Mouse (Mus musculus) CH12.LX (cell line): ENCODE measurements around the gene Gnrhr. TPM values are rescaled to one million over a fixed set of nuclear protein-coding genes. Genes with fewer than 3 reads are reported as not detected.

ENCODE experiments used
- DNase-seq: peaks from one replicate; pipeline ENCODE4 v3.0.0-alpha.2; 2013; ENCODE audit errors: extremely low read depth
- H3K27ac ChIP-seq: 2 replicates; pipeline ENCODE4 v1.5.1; 2012; ENCODE audit warnings: low read depth, mild to moderate bottlenecking, control low read depth, moderate library complexity; ENCODE audit not compliant: insufficient read depth
- H3K27me3 ChIP-seq: replicated peaks from 2 replicates; pipeline ENCODE3; 2012; ENCODE audit warnings: inconsistent platforms
- H3K36me3 ChIP-seq, 2 experiments: replicated peaks in 1 of 2; 2 replicates each; pipeline versions ENCODE3 to v1.6.1; 2012; ENCODE audit warnings: inconsistent platforms in 1 of 2, low read length in 1 of 2, mild to moderate bottlenecking in 1 of 2, mixed read lengths in 1 of 2, moderate library complexity in 1 of 2; ENCODE audit not compliant: control insufficient read depth in 1 of 2, insufficient read depth in 1 of 2
- H3K4me1 ChIP-seq, 2 experiments: 2 replicates each; pipeline ENCODE4 v1.6.1; 2012; ENCODE audit warnings: inconsistent platforms in 1 of 2, moderate library complexity in 1 of 2; ENCODE audit not compliant: insufficient read depth in 2 of 2, control insufficient read depth in 1 of 2
- H3K4me2 ChIP-seq: 2 replicates; pipeline ENCODE4 v1.6.1; 2012; ENCODE audit warnings: low read depth, mild to moderate bottlenecking, control low read depth; ENCODE audit not compliant: poor library complexity, insufficient read depth, severe bottlenecking
- H3K4me3 ChIP-seq, 3 experiments: fragments of 150-350 bp in 1 of 3; sonication (generic) in 1 of 3; replicated peaks in 1 of 3; 2 replicates each; pipeline versions ENCODE3 to v1.5.1; 2011 to 2012; ENCODE audit warnings: low read depth in 2 of 3, low read length in 2 of 3, mild to moderate bottlenecking in 2 of 3, moderate library complexity in 2 of 3, control low read depth in 1 of 3, improper control_type of control experiment in 1 of 3, inconsistent platforms in 1 of 3, mixed read lengths in 1 of 3; ENCODE audit not compliant: poor library complexity in 1 of 3
- H3K79me2 ChIP-seq: replicated peaks from 2 replicates; pipeline ENCODE4 v1.6.1; 2012; ENCODE audit warnings: mild to moderate bottlenecking, moderate library complexity; ENCODE audit not compliant: control insufficient read depth, poor library complexity, insufficient read depth, severe bottlenecking; ENCODE audit errors: extremely low read depth
- H3K9ac ChIP-seq: 2 replicates; pipeline ENCODE4 v1.6.1; 2012; ENCODE audit warnings: low read depth, mild to moderate bottlenecking, control low read depth, moderate library complexity; ENCODE audit not compliant: insufficient read depth
- H3K9me3 ChIP-seq: replicated peaks from 2 replicates; pipeline ENCODE3; 2012; ENCODE audit warnings: low read length, inconsistent platforms, mixed read lengths
- BHLHE40 ChIP-seq: IDR thresholded peaks from 2 replicates; pipeline ENCODE4 v1.6.1; 2011; ENCODE audit warnings: mild to moderate bottlenecking, low read depth, low read length, improper control_type of control experiment
- CHD1 ChIP-seq: IDR thresholded peaks from 2 replicates; pipeline ENCODE4 v1.6.1; 2012; ENCODE audit warnings: low read depth, low read length, improper control_type of control experiment, inconsistent platforms
- CHD2 ChIP-seq: IDR thresholded peaks from 2 replicates; pipeline ENCODE4 v1.6.1; 2011; ENCODE audit warnings: low read length, improper control_type of control experiment
- CTCF ChIP-seq, 2 experiments: IDR thresholded peaks in 1 of 2; conservative IDR thresholded peaks in 1 of 2; 2 replicates each; pipeline ENCODE4 v1.5.1; 2011 to 2012; ENCODE audit warnings: low read depth in 2 of 2, low read length in 2 of 2, improper control_type of control experiment in 1 of 2, inconsistent platforms in 1 of 2, mild to moderate bottlenecking in 1 of 2, moderate library complexity in 1 of 2
- E2F4 ChIP-seq: IDR thresholded peaks from 2 replicates; pipeline ENCODE4 v1.6.1; 2011; ENCODE audit warnings: low read depth, low read length, improper control_type of control experiment; ENCODE audit not compliant: insufficient replicate concordance
- EP300 ChIP-seq: IDR thresholded peaks from 2 replicates; pipeline ENCODE4 v1.6.1; 2011; ENCODE audit warnings: low read length, improper control_type of control experiment
- ETS1 ChIP-seq: conservative IDR thresholded peaks from 2 replicates; pipeline ENCODE4 v1.6.1; 2012; ENCODE audit warnings: low read depth, mild to moderate bottlenecking, inconsistent platforms, low read length, improper control_type of control experiment, moderate library complexity
- HCFC1 ChIP-seq: IDR thresholded peaks from 2 replicates; pipeline ENCODE4 v1.6.1; 2012; ENCODE audit warnings: low read depth, mild to moderate bottlenecking, inconsistent platforms, low read length, improper control_type of control experiment
- IRF4 ChIP-seq: IDR thresholded peaks from 2 replicates; pipeline ENCODE4 v1.6.1; 2014; ENCODE audit warnings: low read depth, mild to moderate bottlenecking, inconsistent platforms, low read length, improper control_type of control experiment
- JUN ChIP-seq: IDR thresholded peaks from 2 replicates; pipeline ENCODE4 v1.6.1; 2011; ENCODE audit warnings: low read depth, mild to moderate bottlenecking, low read length, improper control_type of control experiment, moderate library complexity; ENCODE audit not compliant: insufficient read depth
- JUND ChIP-seq: conservative IDR thresholded peaks from 2 replicates; pipeline ENCODE4 v1.6.1; 2011; ENCODE audit warnings: low read depth, low read length, improper control_type of control experiment
- KAT2A ChIP-seq: IDR thresholded peaks from 2 replicates; pipeline ENCODE4 v1.6.1; 2012; ENCODE audit warnings: low read length, improper control_type of control experiment, inconsistent platforms; ENCODE audit not compliant: insufficient replicate concordance
- MAFK ChIP-seq: IDR thresholded peaks from 2 replicates; pipeline ENCODE4 v1.6.1; 2011; ENCODE audit warnings: low read length, improper control_type of control experiment; ENCODE audit not compliant: insufficient replicate concordance
- MYC ChIP-seq: IDR thresholded peaks from 2 replicates; pipeline ENCODE4 v1.6.1; 2011; ENCODE audit warnings: low read depth, mild to moderate bottlenecking, improper control_type of control experiment, low read length
- NELFE ChIP-seq: IDR thresholded peaks from 2 replicates; pipeline ENCODE4 v1.6.1; 2011; ENCODE audit warnings: low read depth, low read length, improper control_type of control experiment
- NRF1 ChIP-seq: IDR thresholded peaks from 2 replicates; pipeline ENCODE4 v1.6.1; 2014; ENCODE audit warnings: low read depth, mild to moderate bottlenecking, inconsistent platforms, low read length, improper control_type of control experiment, moderate library complexity
- PAX5 ChIP-seq: IDR thresholded peaks from 2 replicates; pipeline ENCODE4 v1.6.1; 2012; ENCODE audit warnings: low read length, inconsistent platforms, mixed read lengths
- POLR2A ChIP-seq: IDR thresholded peaks from 2 replicates; pipeline ENCODE4 v1.6.1; 2011; ENCODE audit warnings: low read depth, mild to moderate bottlenecking, improper control_type of control experiment, low read length
- RAD21 ChIP-seq: IDR thresholded peaks from 2 replicates; pipeline ENCODE4 v1.6.1; 2011; ENCODE audit warnings: low read depth, mild to moderate bottlenecking, low read length, improper control_type of control experiment, moderate library complexity
- SMC3 ChIP-seq: IDR thresholded peaks from 2 replicates; pipeline ENCODE4 v1.6.1; 2011; ENCODE audit warnings: low read depth, low read length, improper control_type of control experiment
- TBP ChIP-seq: conservative IDR thresholded peaks from 2 replicates; pipeline ENCODE4 v1.6.1; 2011; ENCODE audit warnings: low read depth, low read length, improper control_type of control experiment
- TCF12 ChIP-seq: IDR thresholded peaks from 2 replicates; pipeline ENCODE4 v1.6.1; 2014; ENCODE audit warnings: low read depth, mild to moderate bottlenecking, inconsistent platforms, low read length, improper control_type of control experiment
- UBTF ChIP-seq: IDR thresholded peaks from 2 replicates; pipeline ENCODE4 v1.6.1; 2012; ENCODE audit warnings: low read depth, mild to moderate bottlenecking, inconsistent platforms, low read length, improper control_type of control experiment, moderate library complexity
- USF2 ChIP-seq: conservative IDR thresholded peaks from 2 replicates; pipeline ENCODE4 v1.6.1; 2011; ENCODE audit warnings: low read depth, low read length, improper control_type of control experiment
- ZKSCAN1 ChIP-seq: IDR thresholded peaks from 2 replicates; pipeline ENCODE4 v1.6.1; 2012; ENCODE audit warnings: low read depth, inconsistent platforms, low read length, improper control_type of control experiment, borderline replicate concordance
- ZMIZ1 ChIP-seq: IDR thresholded peaks from 2 replicates; pipeline ENCODE4 v1.6.1; 2012; ENCODE audit warnings: low read depth, mild to moderate bottlenecking, inconsistent platforms, low read length, improper control_type of control experiment
- ZNF384 ChIP-seq: IDR thresholded peaks from 2 replicates; pipeline ENCODE4 v1.6.1; 2012; ENCODE audit warnings: low read depth, low read length, improper control_type of control experiment, inconsistent platforms
- dilution Hi-C: fragments of 300-500 bp; cut with MboI; formaldehyde crosslinking; loops from 2 replicates; pipeline ENCODE4 v1.14.3; 2020; ENCODE audit warnings: low sequenced_read_pairs; ENCODE audit not compliant: extremely low pct_unique_long_range_greater_than_20kb, extremely low pct_ligation_motif_present
- in situ Hi-C: fragments of 300-500 bp; cut with MboI; formaldehyde crosslinking; loops from 3 replicates; pipeline ENCODE4 v1.14.3; 2019; ENCODE audit warnings: low sequenced_read_pairs, low pct_ligation_motif_present, low pct_unique_long_range_greater_than_20kb, mixed read lengths
- polyA plus RNA-seq: library from polyadenylated mRNA; unstranded; fragments of >175 nt; gene quantifications from 2 replicates; pipeline ENCODE4 v1.2.1, GENCODE M21; 2012; ENCODE audit warnings: low read depth; ENCODE audit not compliant: insufficient read length
- total RNA-seq, 2 experiments: library from RNA; depleted of rRNA; stranded (reverse); fragments of 300-350 nt in 1 of 2; fragments of >200 nt in 1 of 2; gene quantifications; 2 replicates each; pipeline ENCODE4 v1.2.3; 2012 to 2014

The Gnrhr gene
- total and polyA plus RNA-seq, 3 experiments: not detected

DNA sequence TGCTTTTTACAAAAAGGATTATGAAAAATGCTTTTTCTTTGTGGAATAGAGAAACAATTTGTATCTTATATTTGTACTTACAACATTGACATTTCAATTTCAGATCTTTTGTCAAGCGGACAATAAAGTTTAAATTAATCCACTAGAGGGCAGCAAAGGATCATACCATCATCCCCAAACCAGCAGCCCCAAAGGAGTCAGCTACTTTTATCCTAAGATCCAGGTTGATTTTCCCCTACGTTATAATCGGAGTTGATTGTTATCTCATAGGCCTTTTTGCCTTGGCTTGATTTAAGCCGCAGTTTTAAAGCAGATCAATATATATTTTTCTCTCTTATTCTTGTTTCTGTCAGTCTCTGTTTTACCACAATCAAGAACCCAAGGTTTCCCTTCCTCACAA lies 6.3 kb downstream of the Gnrhr start:
- H3K4me2 ChIP-seq: peak overlapping the region; percentile 36; the same call in 1 of the 2 replicates
- TF ChIP-seq ETS1 (no peak), PAX5 (no peak), POLR2A (no peak), CTCF (conservative IDR thresholded peaks at IDR 0.05 in 1 of 2, IDR thresholded peaks at IDR 0.05 in 1 of 2; ENCODE audit: low read depth in 2 of 2, low read length in 2 of 2) (peak; percentile 48 to 73; a peak in 3 of 4 replicates), MAFK (no peak), BHLHE40 (no peak), E2F4 (no peak), KAT2A (no peak), CHD1 (no peak), USF2 (no peak), RAD21 (peak; percentile 74), JUN (0 out of 2 replicates have a peak, but pooled peaks have one; percentile 12), JUND (no peak), SMC3 (peak; percentile 34)
- TF ChIP-seq, all 38 proteins: peak for 4
- in situ Hi-C loops (loop anchor here (25.0 kb wide), 1 partner anchor 221 kb away; no protein-coding TSS in a partner anchor), dilution Hi-C loops (no loop called here)
- Histone ChIP-seq H3K9me3 (no peaks in the 10 kb centered on the region), H3K27me3 (no peaks in the 10 kb centered on the region), H3K4me3 (no peak overlapping the region), H3K4me1 (peaks cover 0 to 5% of the 10 kb centered on the region in 2 experiments; a peak in 2 of 4 replicates), H3K27ac (no peak overlapping the region), H3K79me2 (no peaks in the 10 kb centered on the region), H3K9ac (no peak overlapping the region), H3K36me3 (no peaks in the 10 kb centered on the region)
- peak; percentile 45 for DNase-seq

DNA sequence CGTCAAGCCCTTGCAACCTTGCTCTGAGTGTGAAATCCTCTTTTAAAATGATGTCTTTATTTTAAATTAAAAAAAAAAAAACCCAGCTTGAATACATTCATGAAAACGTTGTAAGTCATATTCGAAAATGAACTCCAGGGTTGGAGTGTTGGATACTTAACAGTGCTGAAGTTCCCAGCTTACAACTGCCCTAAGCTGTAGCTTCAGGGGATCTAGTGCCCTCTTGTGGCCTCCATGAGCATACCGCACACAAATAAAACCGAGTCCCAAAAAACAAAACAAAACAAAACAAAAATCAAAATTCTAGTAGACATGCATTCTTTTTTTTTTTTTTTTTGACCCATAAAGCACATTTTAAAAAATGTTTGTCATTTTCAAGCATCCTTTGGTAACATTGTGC lies 6.9 kb downstream of the Gnrhr start:
- Histone ChIP-seq H3K4me2 (peak overlapping the region; percentile 80), H3K27ac (no peak overlapping the region), H3K4me3 (no peak overlapping the region), H3K9me3 (no peaks in the 10 kb centered on the region), H3K9ac (no peak overlapping the region), H3K36me3 (no peaks in the 10 kb centered on the region), H3K4me1 (peaks cover 0 to 5% of the 10 kb centered on the region in 2 experiments; a peak in 2 of 4 replicates), H3K79me2 (no peaks in the 10 kb centered on the region), H3K27me3 (no peaks in the 10 kb centered on the region)
- TF ChIP-seq UBTF (no peak), ZNF384 (0 out of 2 replicates have a peak, but pooled peaks have one; percentile 14), CTCF (conservative IDR thresholded peaks at IDR 0.05 in 1 of 2, IDR thresholded peaks at IDR 0.05 in 1 of 2; ENCODE audit: low read depth in 2 of 2, low read length in 2 of 2) (peak; percentile 78), ZKSCAN1 (no peak), TBP (no peak), TCF12 (no peak), NELFE (no peak), ZMIZ1 (no peak), EP300 (no peak), ETS1 (no peak), IRF4 (no peak), NRF1 (no peak), SMC3 (peak; percentile 62), RAD21 (peak; percentile 70), MYC (no peak), CHD2 (no peak), HCFC1 (no peak), E2F4 (no peak)
- dilution Hi-C loops: no loop called here
- in situ Hi-C loops: loop anchor here (25.0 kb wide), 1 partner anchor 222 kb away; no protein-coding TSS in a partner anchor
- peak; percentile 74 for DNase-seq
